In genomic region chr6:100052955-100053795, GRCm38 (mm10) we compare ENCODE assay signal across 10 mouse cellular contexts.
DNase-seq lines count a peak whose midpoint lies in the region; ATAC-seq and TF ChIP-seq lines count a peak whose summit lies in the region.
"Had no signal": no experiment of that assay in that cellular context is flagged by ENCODE, and none has a peak within 500 bp of the region (broad histone marks: within the 10 kb centered on the region; RNA-seq: fewer than 3 reads in every experiment).

No protein-coding gene starts in this region.

- no peak for TF ChIP-seq EP300 in stomach, postnatal 0 days (optimal IDR thresholded peaks at IDR 0.05)
- TF ChIP-seq EP300 in heart, postnatal 0 days (IDR thresholded peaks at IDR 0.05; ENCODE audit: low read depth), result no peak

- no peak overlapping the region for H3K9ac ChIP-seq in stomach, embryonic 15.5 days
- no peak overlapping the region for H3K9ac ChIP-seq in stomach, postnatal 0 days (ENCODE audit: low read length)
- no peak overlapping the region for H3K9ac ChIP-seq in heart, postnatal 0 days (replicated peaks; ENCODE audit: low read depth, low read length)

- H3K27me3 ChIP-seq in stomach, embryonic 15.5 days (replicated peaks), result no peaks in the 10 kb centered on the region
- no peaks in the 10 kb centered on the region for H3K27me3 ChIP-seq in stomach, postnatal 0 days (ENCODE audit: control insufficient read depth, insufficient read depth, low read length)
- peaks cover 32% of the 10 kb centered on the region for H3K27me3 ChIP-seq in heart, postnatal 0 days (ENCODE audit: control insufficient read depth, insufficient read depth, low read length)

- H3K36me3 ChIP-seq in stomach, embryonic 15.5 days, result no peaks in the 10 kb centered on the region
- H3K36me3 ChIP-seq in stomach, postnatal 0 days (ENCODE audit: control insufficient read depth, insufficient read depth, low read length), result no peaks in the 10 kb centered on the region
- no peaks in the 10 kb centered on the region for H3K36me3 ChIP-seq in heart, postnatal 0 days (replicated peaks; ENCODE audit: control insufficient read depth, insufficient read depth, low read length)
- H3K36me3 ChIP-seq: hindbrain, embryonic 10.5 days had no signal

- WGBS in stomach, embryonic 15.5 days, result 40% methylated on average over 8 of the region's 8 CpGs
- 51% methylated on average over 8 of the region's 8 CpGs for WGBS in stomach, postnatal 0 days
- 54% methylated on average over 8 of the region's 8 CpGs for WGBS in heart, postnatal 0 days

- no peaks in the 10 kb centered on the region for H3K9me3 ChIP-seq in stomach, embryonic 15.5 days
- no peaks in the 10 kb centered on the region for H3K9me3 ChIP-seq in stomach, postnatal 0 days (ENCODE audit: control insufficient read depth, low read length)
- H3K9me3 ChIP-seq in heart, postnatal 0 days (replicated peaks; ENCODE audit: control insufficient read depth, low read length), result no peaks in the 10 kb centered on the region
- H3K9me3 ChIP-seq: hindbrain, embryonic 10.5 days had no signal

- ATAC-seq in stomach, embryonic 15.5 days (ENCODE audit: insufficient read depth, low FRiP score, low read depth), result 0 out of 2 replicates have a peak, but pooled peaks have one; percentile 36
- ATAC-seq in stomach, postnatal 0 days (ENCODE audit: low FRiP score, low TSS enrichment), result no peak; the same call in 1 of the 2 replicates
- peak; percentile 54; the same call in 1 of the 2 replicates for ATAC-seq in heart, postnatal 0 days (ENCODE audit: insufficient read depth, low read depth)
- ATAC-seq: midbrain, embryonic 16.5 days had no signal

- no peak for DNase-seq in stomach, postnatal 0 days (ENCODE audit: low spot score)
- DNase-seq in heart, postnatal 0 days (ENCODE audit: low spot score), result no peak
- peak; percentile 17 for DNase-seq in kidney, postnatal 10 days
- no peak for DNase-seq in spleen, postnatal 36 days (ENCODE audit: low spot score in 2 of 2)
- no peak for DNase-seq in cerebellum, adult 9-10 months
- no peak for DNase-seq in adrenal gland, adult 2 months
- DNase-seq: cerebellum, adult 11-12 months had no signal

- peaks cover 6% of the 10 kb centered on the region; the same call in 1 of the 2 replicates for H3K4me1 ChIP-seq in stomach, embryonic 15.5 days
- H3K4me1 ChIP-seq in stomach, postnatal 0 days (replicated peaks; ENCODE audit: control insufficient read depth, insufficient read depth), result no peaks in the 10 kb centered on the region
- 0 out of 2 replicates have a peak, but pooled peaks cover 11% of the 10 kb centered on the region for H3K4me1 ChIP-seq in heart, postnatal 0 days (ENCODE audit: control insufficient read depth, insufficient read depth)

- H3K4me2 ChIP-seq in stomach, embryonic 15.5 days, result no peak overlapping the region
- no peak overlapping the region for H3K4me2 ChIP-seq in stomach, postnatal 0 days (replicated peaks; ENCODE audit: low read depth)
- H3K4me2 ChIP-seq in heart, postnatal 0 days (ENCODE audit: low read depth, low read length), result no peak overlapping the region

- H3K27ac ChIP-seq in stomach, embryonic 15.5 days, result no peak overlapping the region
- no peak overlapping the region for H3K27ac ChIP-seq in stomach, postnatal 0 days (replicated peaks)
- no peak overlapping the region for H3K27ac ChIP-seq in heart, postnatal 0 days (ENCODE audit: low read depth)
- H3K27ac ChIP-seq: hindbrain, embryonic 10.5 days had no signal

- H3K4me3 ChIP-seq in stomach, embryonic 15.5 days (replicated peaks), result no peak overlapping the region
- no peak overlapping the region for H3K4me3 ChIP-seq in stomach, postnatal 0 days (ENCODE audit: low read depth, low read length)
- H3K4me3 ChIP-seq in heart, postnatal 0 days (ENCODE audit: low read depth, low read length), result no peak overlapping the region
- H3K4me3 ChIP-seq: hindbrain, embryonic 10.5 days had no signal

- no peak for TF ChIP-seq CTCF in stomach, postnatal 0 days (IDR thresholded peaks at IDR 0.05; ENCODE audit: low read depth)
- no peak for TF ChIP-seq CTCF in heart, postnatal 0 days (IDR thresholded peaks at IDR 0.05; ENCODE audit: low read depth)
